Mouse (Mus musculus) kidney, adult 2 months (tissue): Measurements from ENCODE around the gene Tsr1. TPM values are rescaled to one million over a fixed set of nuclear protein-coding genes. Genes with fewer than 3 reads are reported as not detected.

Experiments used
- DNase-seq: peaks from one replicate; pipeline ENCODE4 v3.0.0; 2021
- H3K27ac ChIP-seq: fragments of 200-500 bp; 2 replicates; pipeline ENCODE4 v1.5.1; 2012; ENCODE audit warnings: low read depth, low read length, control low read depth, inconsistent platforms; ENCODE audit not compliant: insufficient read depth
- H3K27me3 ChIP-seq: fragments of 200-500 bp; replicated peaks from 2 replicates; pipeline ENCODE4 v1.6.1; 2012; ENCODE audit warnings: mild to moderate bottlenecking, moderate library complexity, low read length, inconsistent platforms; ENCODE audit not compliant: control insufficient read depth, insufficient read depth
- H3K36me3 ChIP-seq: fragments of 200-500 bp; 2 replicates; pipeline ENCODE4 v1.6.1; 2012; ENCODE audit warnings: mild to moderate bottlenecking, moderate library complexity, low read length, inconsistent platforms; ENCODE audit not compliant: control insufficient read depth, insufficient read depth
- H3K4me1 ChIP-seq: fragments of 200-500 bp; 2 replicates; pipeline ENCODE4 v1.6.1; 2011; ENCODE audit warnings: low read length; ENCODE audit not compliant: control insufficient read depth, insufficient read depth
- H3K4me3 ChIP-seq: fragments of 200-500 bp; 2 replicates; pipeline ENCODE4 v1.5.1; 2011; ENCODE audit warnings: mild to moderate bottlenecking, low read depth, low read length, control low read depth; ENCODE audit not compliant: insufficient read depth
- CTCF ChIP-seq: fragments of 200-500 bp; conservative IDR thresholded peaks from 2 replicates; pipeline ENCODE4 v1.5.1; 2011; ENCODE audit warnings: low read depth, mild to moderate bottlenecking, control low read depth, low read length, moderate library complexity, mixed read lengths; ENCODE audit not compliant: insufficient read depth, insufficient read length
- POLR2A ChIP-seq: fragments of 200-500 bp; IDR thresholded peaks from one replicate; pipeline ENCODE4 v1.6.1; 2011; ENCODE audit warnings: low read depth, low read length, control low read depth
- WGBS: fragments of 180-500 bp; shearing (Covaris S2); methylation state at CpG from one replicate; pipeline ENCODE4 v1.1.7; 2018; 5-methylcytosine and 5-hydroxymethylcytosine counted together
- polyA plus RNA-seq: library from polyadenylated mRNA; depleted of rRNA; stranded (reverse); fragments of >200 nt; gene quantifications from 2 replicates; pipeline ENCODE4 v1.2.3, GENCODE M21; 2012

Tsr1 gene
- polyA plus RNA-seq, 1 experiment: 6.3 TPM

DNA sequence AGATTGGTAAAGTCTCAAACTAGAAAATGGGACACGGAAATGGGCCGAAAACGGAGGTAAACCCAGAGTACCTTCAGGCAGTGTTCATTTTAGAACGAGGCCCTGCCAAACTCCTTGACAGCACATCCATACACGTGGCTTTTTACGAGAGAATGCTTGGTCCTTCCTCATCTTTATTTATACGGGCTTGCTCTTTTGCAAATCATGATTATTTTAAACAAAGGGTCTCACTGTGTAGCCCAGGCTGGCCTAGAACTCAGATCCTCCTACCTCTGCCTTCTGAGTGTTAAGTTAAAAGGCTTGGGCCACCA, 601 bp downstream of the Tsr1 start:
- H3K27me3 ChIP-seq: no peaks in the 10 kb centered on the region
- TF ChIP-seq CTCF (no peak), POLR2A (no peak)
- no peak overlapping the region for H3K27ac ChIP-seq
- H3K4me3 ChIP-seq: peak overlapping the region; percentile 86
- peaks cover 1% of the 10 kb centered on the region; the same call in 1 of the 2 replicates for H3K36me3 ChIP-seq
- H3K4me1 ChIP-seq: peaks cover 7% of the 10 kb centered on the region; the same call in 1 of the 2 replicates
- no peak for DNase-seq
- WGBS: 0% methylated on average over 7 of the region's 7 CpGs

DNA sequence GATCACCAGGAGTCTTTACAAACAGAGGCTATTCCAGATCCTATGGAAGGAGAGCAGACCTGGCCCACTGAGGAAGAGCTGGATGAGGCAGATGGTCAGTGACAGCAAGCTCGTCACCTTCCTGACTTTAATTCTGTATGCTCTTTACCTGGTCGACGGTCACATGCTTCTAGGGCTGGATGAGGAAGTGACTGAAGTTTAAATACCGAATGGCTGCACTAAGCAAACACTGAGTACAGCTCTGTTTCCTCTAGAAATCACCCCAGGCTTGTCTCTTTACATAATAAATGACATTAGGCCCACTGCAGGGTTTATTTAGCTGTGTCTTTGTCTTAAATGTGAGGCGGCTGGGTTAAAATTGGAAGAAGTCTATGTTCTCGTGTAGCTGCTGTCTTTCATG, 3.7 kb downstream of the Tsr1 start:
- H3K27ac ChIP-seq: no peak overlapping the region
- TF ChIP-seq CTCF (no peak), POLR2A (no peak)
- H3K4me3 ChIP-seq: no peak overlapping the region
- H3K27me3 ChIP-seq: no peaks in the 10 kb centered on the region
- H3K4me1 ChIP-seq: no peaks in the 10 kb centered on the region
- H3K36me3 ChIP-seq: peaks cover 15% of the 10 kb centered on the region; the same call in 1 of the 2 replicates
- 83% methylated on average over 6 of the region's 6 CpGs for WGBS
- no peak for DNase-seq

DNA sequence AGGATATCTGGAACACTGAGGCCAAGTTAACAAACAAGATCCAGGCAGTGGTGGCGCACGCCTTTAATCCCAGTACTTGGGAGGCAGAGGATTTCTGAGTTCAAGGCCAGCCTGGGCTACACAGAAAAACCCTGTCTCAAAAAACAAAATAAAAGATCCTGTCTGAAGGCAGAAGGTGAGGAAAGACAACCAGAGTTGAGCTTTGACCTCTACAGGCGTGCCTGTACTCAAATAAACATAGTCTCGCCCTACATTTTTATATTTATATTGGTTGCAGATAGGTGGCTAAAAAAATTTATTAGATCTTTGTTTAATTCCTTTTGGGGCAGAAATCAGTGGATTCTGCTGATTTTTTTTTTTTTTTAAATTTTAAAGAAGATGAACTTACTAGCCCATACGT, 4.5 kb downstream of the Tsr1 start:
- Histone ChIP-seq H3K27me3 (no peaks in the 10 kb centered on the region), H3K4me1 (no peaks in the 10 kb centered on the region), H3K36me3 (peaks cover 18% of the 10 kb centered on the region), H3K27ac (no peak overlapping the region), H3K4me3 (no peak overlapping the region)
- 86% methylated on average over 5 of the region's 5 CpGs for WGBS
- DNase-seq: no peak
- no peak for TF ChIP-seq POLR2A
- TF ChIP-seq CTCF: no peak

DNA sequence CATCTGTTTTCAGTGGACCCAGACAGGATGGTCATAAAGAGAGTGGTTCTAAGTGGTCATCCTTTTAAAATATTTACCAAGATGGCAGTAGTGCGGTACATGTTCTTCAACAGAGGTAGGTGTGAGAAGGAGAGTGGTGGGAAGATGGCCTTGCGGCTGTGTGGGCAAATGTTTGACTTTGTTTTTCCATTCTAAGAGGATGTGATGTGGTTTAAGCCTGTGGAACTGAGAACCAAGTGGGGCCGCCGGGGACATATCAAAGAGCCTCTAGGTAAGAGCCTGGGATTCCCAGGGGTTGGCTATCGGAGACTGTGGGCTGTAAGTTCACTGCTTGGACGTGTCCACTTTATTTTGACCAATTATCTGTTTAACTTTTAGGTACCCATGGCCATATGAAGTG, 10.0 kb downstream of the Tsr1 start:
- WGBS: 94% methylated on average over 6 of the region's 6 CpGs
- no peaks in the 10 kb centered on the region for H3K27me3 ChIP-seq
- H3K36me3 ChIP-seq: peaks cover 34% of the 10 kb centered on the region
- peaks cover 3% of the 10 kb centered on the region; the same call in 1 of the 2 replicates for H3K4me1 ChIP-seq
- no peak overlapping the region for H3K27ac ChIP-seq
- H3K4me3 ChIP-seq: no peak overlapping the region
- TF ChIP-seq CTCF (no peak), POLR2A (no peak)
- DNase-seq: no peak

DNA sequence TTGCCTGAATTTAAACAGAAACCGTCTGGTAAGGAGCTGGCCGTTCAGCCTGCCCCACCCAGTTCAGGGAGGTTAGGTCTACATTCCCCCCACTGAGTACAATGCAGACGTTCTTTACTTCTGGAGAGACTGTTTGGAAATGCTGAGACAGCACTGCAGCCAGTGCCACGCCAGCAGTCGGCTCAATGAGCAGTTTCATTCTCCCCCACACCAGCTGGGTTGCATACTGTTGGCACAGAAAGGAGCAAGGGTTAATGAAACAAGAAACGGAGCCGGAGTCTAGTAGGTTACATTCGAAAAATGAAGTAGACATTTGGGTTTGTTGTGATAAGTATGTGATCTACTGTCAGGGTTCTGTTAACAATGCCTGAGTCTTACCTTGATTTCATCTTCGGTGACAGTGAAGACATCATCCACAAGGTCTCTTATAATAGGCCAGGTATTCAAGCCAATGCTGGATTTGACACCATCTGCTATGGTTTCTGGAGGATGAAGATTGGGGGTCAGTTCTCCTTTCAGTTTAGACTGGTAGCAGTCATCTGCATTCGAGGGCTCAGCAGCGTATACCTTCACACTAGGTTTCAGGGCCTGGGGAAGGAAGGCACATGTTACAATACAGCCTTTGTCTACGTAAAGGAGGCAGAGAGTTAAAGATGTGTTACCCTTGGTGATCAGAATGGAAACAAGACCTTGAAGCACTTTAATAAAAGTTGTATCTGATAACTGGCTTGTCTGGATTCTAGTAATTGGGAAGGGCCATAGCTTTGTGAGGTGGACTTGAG, 10.9 kb downstream of the Tsr1 start:
- Histone ChIP-seq H3K4me3 (no peak overlapping the region), H3K27me3 (no peaks in the 10 kb centered on the region), H3K27ac (no peak overlapping the region), H3K36me3 (peaks cover 33% of the 10 kb centered on the region), H3K4me1 (peaks cover 3% of the 10 kb centered on the region; the same call in 1 of the 2 replicates)
- DNase-seq: peak; percentile 52
- TF ChIP-seq CTCF (no peak), POLR2A (no peak)
- WGBS: 61% methylated on average over 12 of the region's 12 CpGs

DNA sequence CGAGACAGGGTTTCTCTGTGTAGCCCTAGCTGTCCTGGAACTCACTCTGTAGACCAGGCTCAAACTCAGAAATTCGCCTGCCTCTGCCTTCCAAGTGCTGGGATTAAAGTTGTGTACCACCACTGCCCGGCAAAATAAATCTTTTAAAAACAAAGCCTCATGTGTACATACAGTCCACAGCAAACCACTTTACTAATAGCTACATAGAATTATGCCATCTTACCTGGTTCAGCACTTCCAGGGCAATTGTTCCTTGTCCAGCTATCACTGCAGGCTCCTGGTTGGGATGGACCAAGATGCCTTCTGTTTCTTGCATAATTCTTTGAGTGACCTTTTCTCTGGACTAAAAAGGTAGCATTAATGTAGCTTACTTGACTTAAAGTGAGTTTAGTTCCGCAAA, 12.1 kb downstream of the Tsr1 start:
- no peak for TF ChIP-seq POLR2A
- no peak for TF ChIP-seq CTCF
- no peak overlapping the region for H3K4me3 ChIP-seq
- peaks cover 3% of the 10 kb centered on the region; the same call in 1 of the 2 replicates for H3K4me1 ChIP-seq
- H3K27ac ChIP-seq: no peak overlapping the region
- 95% methylated on average over 4 of the region's 4 CpGs for WGBS
- H3K27me3 ChIP-seq: no peaks in the 10 kb centered on the region
- H3K36me3 ChIP-seq: peaks cover 28% of the 10 kb centered on the region
- no peak for DNase-seq

DNA sequence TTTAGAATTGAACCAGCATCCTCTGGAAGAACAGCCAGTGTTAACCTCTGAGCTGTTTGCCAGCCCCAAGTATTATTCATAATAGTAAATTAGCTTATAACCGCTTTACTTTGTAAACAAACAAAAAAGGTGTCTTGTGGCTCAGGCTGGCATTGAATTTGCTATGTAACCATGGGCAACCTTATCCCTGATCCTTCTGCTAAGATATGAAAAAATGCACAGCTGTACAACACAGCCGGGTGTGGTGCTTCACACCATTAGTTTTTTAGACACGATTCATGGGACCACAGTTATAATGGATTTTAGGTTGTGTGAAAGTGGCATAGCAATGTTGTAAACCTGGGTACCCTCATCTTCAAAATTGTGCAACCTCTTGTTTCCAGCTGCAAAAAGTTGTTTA, 14.6 kb downstream of the Tsr1 start:
- no peak for DNase-seq
- Histone ChIP-seq H3K27ac (no peak overlapping the region), H3K4me3 (no peak overlapping the region), H3K36me3 (peaks cover 17% of the 10 kb centered on the region), H3K4me1 (peaks cover 3% of the 10 kb centered on the region; the same call in 1 of the 2 replicates), H3K27me3 (no peaks in the 10 kb centered on the region)
- TF ChIP-seq CTCF (no peak), POLR2A (no peak)
- WGBS: 83% methylated on average over 3 of the region's 3 CpGs
